Mouse (Mus musculus): ENCODE measurements at regions not wholly inside any gene's neighbourhood (a gene's known extent, or its start where the extent isn't known, plus 50 kb on each side); places are given as distances from the start of the nearest gene placed in this dataset.

DNA sequence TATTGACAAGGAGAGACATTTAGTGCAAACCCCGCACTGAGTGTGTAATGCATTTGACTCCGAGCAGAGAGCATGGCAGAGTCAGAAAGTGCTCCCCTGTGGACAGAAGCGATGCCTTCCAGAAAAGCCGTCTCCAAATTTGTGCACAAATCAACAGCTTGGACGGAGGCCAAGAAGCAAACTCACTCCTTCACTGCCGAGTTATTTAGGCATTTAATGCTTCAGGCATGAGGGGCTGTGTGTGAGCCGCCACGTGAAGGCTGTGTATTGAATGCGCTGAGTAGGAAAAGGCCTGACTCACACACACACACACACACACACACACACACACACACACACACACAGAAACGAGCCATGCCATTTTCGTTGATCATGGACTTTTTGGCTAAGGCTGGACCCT is 453.7 kb downstream of the Cd83 start:
- peak; percentile 3 for DNase-seq (ENCODE audit: low read depth, low spot score)

DNA sequence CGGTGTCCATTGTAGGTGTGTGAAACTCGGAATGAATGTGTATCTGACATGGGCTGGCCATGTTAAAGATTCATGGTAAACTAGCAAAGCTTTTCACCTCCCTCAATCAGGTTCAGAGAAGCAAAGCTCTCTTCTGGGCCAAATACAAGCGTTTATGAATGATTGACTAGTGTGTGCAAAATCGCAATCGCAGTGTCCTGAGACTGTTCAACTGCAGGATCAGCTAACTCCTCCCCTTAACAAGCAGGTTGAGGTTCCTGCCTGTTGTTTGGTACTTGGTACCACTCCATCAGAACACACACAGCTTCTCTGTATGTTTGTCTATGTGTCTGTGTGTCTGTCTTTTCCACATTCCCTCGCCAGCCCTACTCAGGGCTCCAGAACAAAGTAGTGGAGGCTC is 458.6 kb downstream of the Cd83 start:
- no peak for DNase-seq (ENCODE audit: low read depth, low spot score)

DNA sequence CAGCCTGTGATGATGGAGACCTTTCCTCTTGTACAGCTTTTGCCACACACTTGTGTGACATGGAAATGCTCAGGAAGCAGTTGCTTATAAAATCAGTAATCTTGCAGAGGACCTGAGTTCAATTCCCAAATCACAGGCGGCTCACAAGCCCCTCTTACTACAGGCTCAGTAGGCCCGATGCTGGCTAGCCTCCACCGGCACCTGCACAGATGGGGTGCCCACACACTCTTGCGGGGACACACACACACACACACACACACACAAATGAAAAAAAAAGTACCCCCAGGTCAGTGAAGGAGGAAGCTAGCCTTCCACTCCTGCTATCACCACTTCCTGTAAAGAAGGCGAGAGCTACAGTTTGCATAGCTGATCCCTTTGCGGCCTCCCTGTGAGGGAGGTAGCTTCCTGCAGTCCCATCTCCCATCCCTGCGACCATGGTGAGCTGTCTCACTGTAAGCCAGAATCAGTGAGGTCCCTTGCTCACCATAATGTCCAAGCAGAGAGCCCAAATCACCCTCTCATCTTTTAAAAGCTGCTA is 462.2 kb downstream of the Cd83 start:
- DNase-seq (ENCODE audit: low read depth, low spot score) = no peak

DNA sequence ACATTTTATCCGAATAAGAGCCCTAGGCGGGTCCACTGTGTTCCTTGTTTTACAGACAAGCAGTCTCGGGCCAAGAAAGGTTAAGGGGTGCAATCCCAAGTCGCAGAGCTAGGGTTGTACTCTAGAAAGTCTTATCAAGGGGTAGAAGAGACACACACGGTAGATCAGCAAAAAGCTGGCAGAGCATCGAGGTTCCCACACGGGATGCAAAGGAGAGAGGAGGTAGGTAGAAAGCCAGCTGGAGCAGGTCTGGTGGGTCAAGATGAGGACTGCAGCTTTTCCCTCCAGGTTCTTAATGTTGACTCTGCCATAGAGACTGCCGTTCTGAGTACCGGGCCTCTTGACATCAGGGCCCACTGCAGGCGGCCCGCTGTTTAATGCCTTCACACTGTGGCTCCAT is 463.3 kb downstream of the Cd83 start:
- DNase-seq (ENCODE audit: low read depth, low spot score) = no peak

DNA sequence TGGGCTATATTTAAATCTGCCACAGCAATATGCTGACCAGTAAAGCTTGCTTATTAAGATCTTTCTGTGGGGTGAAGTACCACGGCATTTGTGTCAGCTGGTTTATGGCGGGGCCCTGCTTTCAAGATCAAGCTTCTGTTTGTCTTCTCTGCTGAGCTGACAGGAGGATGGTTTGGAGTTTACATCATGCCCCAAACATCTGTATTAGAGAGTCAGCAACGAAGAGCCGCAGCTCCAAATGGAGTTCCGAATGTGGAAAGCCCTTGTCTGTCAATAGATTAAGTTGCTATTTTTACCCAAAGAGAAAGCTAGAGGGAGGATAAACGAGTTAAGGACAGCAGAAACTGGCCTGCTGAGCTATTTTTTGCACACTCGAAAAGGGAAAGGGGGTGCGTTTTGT is 463.8 kb downstream of the Cd83 start:
- no peak for DNase-seq (ENCODE audit: low read depth, low spot score)

DNA sequence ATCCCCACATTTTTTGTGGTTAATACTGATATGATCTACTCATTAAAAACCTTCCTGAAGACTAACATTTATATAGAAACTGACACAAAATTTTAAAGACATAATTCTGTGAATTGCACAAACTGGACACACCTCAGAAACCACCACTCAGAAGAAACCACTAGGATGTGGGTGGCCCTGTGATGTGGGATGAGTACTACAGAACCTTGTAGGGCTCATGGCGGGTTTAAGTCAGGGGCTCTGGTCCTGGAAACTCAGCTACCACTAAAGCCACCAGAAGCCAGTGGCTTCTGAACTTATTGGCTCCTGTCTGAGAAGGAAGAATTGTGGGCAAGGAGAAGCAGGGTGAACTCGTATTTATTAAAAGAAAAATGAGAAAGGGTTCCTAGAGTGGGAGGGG is 464.5 kb downstream of the Cd83 start:
- no peak for DNase-seq (ENCODE audit: low read depth, low spot score)

DNA sequence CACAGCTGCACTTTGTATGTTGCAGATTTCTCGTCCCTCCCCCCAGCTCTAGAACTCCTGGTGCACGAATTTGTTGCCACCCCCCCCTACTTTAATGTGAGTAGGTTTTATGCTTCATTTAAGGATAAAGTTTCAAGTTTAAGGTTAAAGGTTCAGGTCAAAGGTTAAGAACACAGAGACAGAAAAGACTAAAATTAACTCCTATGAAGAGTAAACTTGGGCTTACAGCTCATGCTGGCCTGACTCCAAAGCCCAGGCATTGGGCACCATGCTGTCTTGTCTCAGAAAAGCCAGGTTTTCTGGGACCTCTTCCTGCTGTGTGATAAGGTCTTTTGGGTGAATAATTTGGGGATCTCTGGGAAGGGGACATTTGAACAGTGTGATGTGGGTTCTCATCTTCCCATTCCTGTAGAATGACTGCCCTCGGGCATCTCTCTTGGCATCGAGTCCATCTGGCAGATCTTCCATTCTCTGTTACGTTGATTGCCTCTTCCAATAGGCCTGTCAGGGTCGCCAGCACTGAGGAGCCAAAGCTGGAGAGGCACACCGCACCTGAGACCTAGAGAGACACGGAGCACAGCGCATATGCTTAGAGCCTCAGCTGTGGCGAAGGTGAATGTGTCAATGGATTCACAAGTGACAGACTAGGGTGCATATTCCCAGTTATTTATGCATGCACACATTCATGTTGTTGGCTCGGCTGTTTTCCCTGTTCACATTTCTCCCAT is 466.1 kb downstream of the Cd83 start:
- DNase-seq (ENCODE audit: low read depth, low spot score) = no peak

DNA sequence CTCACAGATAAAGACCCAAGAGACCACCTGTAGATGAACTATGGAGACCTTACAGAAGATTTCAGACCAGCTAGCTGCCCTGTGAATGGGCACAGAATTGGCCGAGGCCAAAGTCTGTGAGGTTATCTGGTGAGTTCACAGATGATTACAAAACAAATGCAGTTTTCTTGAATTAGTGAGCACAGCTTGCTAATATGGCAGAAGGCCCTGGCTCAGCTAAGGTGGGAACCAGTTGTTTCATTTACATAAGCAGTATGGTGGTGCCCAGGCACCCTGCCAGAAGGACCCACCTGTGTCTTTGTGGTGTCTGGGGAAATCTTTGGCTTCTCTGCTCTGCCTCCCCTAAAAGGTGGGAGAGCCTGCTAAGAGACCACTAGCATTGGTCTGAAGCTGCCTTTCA is 466.9 kb downstream of the Cd83 start:
- no peak for DNase-seq (ENCODE audit: low read depth, low spot score)

DNA sequence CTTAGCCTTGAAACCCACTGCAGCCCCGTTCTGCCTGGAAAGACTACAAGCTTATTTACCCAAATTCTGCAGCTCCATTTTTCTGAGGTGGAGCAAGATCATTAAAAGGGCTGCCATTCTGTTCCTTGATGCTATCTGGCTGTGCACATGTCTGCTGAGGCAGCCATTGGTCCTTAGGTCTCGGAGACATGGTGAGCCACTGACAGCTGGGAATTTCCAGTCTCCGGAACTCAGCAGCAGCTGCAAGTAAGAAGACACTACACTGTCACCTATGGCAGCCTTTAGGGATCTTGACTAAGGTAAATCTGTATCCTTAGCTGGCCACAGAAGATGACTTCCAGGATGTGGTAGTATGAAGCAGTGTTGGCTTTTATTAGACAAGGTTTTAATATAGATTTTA is 467.9 kb downstream of the Cd83 start:
- DNase-seq (ENCODE audit: low read depth, low spot score) = no peak

DNA sequence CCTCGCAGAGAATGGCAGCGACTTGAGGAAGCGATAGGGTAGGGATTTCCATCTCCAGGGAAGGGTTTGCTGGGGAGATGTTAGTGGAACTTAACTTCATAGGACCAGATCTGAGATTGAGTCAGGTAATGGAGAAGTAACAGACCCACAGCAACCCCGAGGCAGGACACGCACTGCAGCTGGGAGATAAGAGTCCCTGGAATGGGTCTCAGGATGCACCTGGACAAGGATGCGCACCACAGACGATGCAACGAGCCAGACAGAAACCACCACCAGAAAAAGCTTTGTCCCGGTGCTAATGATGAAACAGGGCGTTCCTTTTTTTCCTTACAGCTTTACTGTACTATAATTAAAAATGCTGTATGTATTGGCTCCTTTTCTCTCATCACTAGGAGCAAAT is 470.9 kb upstream of the Jarid2 start:
- DNase-seq (ENCODE audit: low read depth, low spot score) = no peak

DNA sequence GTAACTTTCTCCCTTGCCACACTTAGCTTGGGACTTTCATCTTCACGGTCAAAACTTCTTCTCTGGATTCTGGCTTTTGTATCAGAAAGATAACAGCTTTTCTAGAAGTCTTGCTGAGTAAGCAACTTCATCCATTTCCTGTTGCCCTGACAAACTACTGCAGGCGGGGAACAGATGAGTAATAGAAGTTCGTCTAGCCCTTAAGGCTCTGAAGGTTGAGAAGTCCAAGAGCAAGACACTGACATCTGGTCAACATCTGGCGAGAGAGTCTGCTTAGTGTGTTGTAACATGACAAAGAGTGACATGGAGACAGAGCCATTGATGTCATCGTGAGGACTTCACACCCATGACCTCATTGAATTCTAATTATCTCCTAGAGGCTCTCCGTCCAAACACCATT is 469.2 kb upstream of the Jarid2 start:
- DNase-seq (ENCODE audit: low read depth, low spot score) = peak; percentile 43

DNA sequence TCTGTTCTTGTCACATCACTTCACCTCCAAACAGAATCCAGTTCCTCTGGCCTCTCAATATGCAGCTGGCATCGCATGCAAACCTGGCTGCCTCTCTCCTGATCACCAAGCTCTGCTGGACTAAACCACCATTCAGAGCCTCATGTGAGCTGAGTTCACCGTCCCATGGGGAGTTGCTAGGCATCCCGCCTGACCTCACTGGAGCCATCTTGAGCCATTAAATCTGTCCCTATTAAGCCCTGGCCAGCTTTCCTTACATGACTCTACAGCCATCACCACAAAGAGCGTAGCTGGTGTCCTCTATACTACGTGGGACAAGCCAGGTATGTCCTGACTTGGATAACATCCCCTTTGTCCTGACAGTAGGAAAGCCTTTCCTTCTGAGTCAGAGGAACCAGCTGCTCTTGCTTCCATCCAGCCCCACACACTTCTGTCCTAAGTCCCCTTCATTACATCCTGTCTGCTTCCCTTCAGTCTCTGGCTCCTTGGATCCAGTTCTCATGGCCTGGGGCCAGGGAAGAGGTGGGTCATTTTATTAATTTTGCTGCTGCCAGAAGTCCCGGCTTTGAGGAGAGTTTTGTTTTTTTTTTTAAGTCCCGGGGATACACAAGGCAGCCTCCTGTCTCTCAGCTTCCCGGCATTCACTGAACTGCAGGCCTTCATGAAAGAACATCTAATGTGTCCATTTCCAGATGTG is 468.5 kb upstream of the Jarid2 start:
- no peak for DNase-seq (ENCODE audit: low read depth, low spot score)

DNA sequence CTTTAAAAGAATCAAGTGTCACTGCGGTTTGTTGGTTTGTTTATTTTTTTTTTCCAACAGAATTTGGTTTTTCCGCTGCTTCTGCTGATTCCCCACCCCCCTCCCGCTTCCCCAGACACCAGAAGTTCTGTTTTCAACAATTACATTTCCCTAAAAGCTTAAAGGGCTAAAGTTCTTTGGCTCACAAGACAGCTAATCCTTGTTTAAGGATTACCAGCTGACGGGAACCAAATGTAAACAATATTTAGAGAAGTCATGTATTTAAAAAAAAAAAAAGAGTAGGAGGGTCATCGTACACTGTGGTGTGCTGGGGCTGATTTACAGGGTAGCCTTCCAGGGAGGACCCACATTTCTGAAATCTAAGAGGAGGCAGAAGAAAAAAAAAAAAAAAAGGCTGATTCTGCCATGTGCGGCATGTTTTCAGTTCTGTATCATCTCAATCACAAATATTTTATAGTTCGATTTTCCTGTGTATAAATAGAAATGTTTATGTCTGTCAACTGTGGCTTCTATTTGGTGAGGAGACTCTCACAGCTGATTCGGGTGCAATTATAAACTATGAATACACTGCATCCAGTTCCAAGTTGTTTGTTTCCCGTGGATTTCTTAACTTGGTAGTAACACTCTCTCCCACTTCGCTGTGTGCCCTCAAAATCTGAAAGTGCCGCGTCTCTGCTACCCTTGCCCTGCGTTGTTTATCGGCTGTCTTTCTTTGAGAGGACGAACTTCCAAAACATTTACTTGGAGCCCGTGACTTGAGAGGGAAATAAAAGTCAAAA is 456.3 kb upstream of the Jarid2 start:
- no peak for DNase-seq (ENCODE audit: low read depth, low spot score)

DNA sequence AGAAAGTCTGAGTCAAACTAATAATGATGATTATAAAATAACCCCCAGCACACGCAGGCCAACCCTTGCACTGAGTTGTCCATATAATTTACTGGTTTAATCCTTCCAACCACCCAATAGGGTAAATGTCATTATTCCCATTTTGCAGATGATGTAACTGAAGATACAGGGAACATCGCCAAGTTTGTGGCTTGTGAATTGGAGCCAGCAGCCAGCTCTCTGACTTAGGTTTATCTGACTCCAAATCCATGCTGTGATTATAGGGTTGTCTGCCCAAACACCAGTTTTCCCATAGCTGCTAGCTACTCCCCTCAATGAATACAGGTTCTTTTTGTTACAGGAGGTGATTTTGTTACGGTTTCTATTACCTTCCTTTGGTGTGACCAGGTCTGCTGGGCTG is 451.3 kb upstream of the Jarid2 start:
- DNase-seq (ENCODE audit: low read depth, low spot score) = peak; percentile 26

DNA sequence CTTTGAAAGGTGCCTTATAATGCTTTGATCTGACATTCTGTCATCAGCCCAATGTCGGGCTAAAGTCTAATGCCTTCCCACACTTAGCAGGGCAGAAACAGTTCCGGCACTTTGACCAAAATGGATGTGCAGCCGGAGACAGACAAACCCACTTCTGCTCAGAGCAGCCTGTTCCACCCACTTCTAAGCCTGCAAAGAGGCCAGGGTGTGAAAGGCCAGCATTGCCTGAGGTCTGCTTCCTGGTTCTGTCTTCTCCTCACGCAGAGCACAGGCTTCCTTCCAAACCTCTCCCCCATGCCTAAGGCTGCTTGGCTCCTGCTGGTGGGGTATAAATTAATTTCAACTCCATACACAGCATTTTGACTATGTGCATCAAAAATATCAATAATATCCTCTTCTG is 450.2 kb upstream of the Jarid2 start:
- no peak for DNase-seq (ENCODE audit: low read depth, low spot score)

DNA sequence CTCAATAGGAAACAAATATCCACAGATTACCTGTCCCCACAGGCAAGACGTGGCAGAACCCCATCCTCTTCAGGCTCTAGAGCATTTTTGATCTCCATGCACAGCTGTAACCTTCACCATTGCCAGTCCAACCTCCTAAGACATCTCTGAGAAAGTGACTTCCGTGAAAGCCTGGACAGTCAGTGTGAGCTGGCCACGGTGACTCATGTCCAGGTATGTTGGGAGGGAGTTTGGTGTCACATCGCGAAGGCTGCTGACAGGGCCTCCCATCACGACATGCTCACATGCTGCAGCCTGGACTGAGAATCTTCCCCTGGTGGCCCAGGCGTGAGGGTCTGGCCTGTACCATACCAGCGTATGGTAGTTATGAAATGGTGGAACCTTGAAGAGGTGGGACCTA is 449.0 kb upstream of the Jarid2 start:
- no peak for DNase-seq (ENCODE audit: low read depth, low spot score)

DNA sequence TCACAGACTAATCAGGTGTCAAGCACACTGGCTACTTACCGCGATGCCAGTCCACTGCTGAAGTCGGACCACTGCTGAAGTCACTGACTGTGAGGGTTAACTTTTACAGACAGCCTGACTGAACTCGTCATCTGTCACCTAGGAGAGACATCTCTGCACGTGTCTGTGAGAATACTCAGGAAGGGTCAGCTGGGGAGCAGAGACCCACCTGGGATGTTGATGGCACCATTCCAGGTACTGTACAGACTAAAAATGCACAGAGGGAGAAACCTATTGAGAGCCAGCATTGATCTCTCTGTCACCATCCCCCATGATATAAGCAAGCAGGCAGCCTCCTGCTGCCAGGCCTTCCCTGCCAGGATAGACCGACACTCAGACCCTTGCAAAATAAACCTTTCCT is 447.5 kb upstream of the Jarid2 start:
- DNase-seq (ENCODE audit: low read depth, low spot score) = no peak

DNA sequence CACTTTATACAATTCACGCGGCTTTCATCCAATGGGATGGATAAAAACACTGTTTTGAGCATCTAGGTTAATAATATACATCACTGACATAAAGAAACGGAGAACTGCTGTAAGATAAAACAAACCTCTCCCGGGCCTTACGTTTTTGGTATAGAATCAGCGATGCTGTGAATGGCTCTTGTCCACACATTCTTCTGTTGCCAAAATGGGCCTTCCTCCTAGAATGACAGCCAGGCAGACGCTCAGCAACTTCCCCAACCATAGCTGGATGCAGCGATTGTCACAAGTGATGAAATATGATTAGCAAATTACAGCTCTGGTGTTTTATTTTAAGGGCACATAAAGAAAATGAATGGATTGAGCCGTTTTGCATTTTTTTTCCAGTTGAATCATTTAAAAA is 447.0 kb upstream of the Jarid2 start:
- no peak for DNase-seq (ENCODE audit: low read depth, low spot score)

DNA sequence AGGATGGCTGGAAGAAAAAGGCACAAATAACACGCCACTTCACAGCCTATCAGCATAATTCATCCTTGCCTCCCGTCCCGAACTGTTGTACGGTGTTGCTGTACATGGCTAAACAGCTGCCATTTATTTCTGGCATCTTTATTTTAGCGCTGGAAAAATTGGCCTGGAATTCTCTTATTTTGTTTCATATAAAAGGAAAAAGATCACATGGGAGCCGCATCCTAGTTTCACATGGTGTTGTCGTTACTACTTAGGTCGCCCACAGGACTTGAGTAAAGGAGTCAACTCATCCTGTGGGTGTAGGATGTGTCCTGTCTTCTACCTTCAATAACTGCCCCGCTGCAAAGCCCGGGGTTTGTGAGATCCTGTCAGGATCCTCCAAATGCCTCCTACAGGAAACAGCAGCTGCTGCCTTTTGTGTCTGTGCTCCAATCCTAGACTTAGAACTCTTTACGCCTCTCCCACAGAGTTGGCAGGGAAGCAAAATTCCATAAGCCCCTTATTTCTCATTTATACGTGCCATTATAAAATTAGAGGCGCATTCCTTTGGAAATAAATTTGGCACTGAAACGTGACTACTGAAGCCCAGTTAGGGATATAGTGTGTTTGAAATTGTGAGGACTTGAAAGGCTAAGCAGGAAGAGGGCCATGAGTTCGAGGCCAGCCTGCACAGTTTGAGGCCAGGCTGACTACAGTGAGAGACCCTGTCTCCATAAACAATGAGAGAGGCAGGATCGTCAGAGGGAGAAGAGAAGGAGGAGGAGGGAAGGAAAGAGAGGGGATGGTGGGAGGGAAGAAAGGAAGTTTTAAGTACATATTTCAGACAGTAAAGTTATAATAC is 446.3 kb upstream of the Jarid2 start:
- DNase-seq (ENCODE audit: low read depth, low spot score) = no peak

DNA sequence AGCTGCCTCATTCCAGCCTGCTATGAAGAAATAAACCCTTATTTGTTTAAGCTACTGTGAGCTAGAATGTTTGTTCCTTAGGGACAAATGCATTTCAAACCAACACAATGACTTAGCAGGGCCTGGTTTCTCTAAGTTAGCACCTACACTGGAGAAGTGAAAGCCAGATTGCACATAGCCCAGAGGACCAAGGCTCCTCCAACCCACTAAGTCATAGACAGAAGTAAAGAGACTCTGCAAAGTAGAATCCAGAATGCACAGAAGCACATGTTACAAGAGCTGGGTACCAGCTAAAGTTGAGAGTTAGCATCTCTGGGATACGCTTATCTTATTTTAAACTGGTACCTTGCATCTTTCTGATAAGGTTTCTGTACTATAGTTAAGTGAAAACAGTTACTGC is 443.4 kb upstream of the Jarid2 start:
- no peak for DNase-seq (ENCODE audit: low read depth, low spot score)

DNA sequence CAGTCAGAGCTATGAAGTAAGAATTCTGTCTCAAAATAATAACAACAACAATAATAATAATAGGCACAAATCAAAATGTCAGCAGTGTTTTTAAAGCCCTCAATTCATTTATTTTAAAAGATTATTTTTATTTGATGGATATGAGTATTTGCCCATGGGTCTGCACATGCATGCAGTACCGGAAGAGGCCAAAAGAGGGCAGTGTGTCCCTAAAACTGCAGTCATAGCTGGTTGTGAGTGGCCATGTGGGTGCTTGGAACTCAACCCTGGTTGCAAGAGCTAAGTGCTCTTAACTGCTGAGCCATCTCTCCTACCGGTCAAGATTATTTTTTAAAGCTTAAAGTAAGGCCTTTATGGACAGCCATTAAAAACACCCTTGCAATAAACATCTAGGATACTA is 439.1 kb upstream of the Jarid2 start:
- no peak for DNase-seq (ENCODE audit: low read depth, low spot score)
